Mouse (Mus musculus) bone marrow macrophage, adult 2 months (primary cell): Measurements from ENCODE around the gene Ptpn11.

Experiments used
- CTCF ChIP-seq: IDR thresholded peaks from 2 replicates; pipeline ENCODE4 v1.5.1; 2012; ENCODE audit warnings: low read depth, mild to moderate bottlenecking, low read length, moderate library complexity
- POLR2A ChIP-seq: IDR thresholded peaks from 2 replicates; pipeline ENCODE4 v1.6.1; 2012; ENCODE audit warnings: mild to moderate bottlenecking, low read depth, low read length, borderline replicate concordance

DNA sequence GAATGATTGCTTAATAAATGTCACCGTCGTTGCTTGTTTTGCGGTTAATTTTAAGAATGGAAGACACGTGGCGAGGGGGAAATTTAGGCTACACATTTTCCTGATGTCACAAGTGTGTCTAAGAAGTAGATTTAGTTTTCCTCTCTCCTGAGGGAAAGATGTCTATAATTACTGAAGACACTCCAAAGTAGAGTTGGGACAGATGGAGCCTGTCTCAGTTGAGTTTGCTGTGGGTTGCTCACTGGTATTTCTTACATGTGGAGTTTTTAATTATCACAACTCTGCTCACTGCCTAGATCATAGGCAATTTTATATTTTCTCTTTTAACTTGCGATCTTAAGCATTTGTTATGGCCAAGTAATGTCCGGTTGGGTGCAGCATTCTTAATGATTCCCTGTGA, 108.6 kb downstream of the Ptpn11 start:
- TF ChIP-seq CTCF (no peak), POLR2A (no peak)
